Mouse (Mus musculus) lung, adult 2 months (tissue): Measurements from ENCODE around the gene Qsox2.

Source experiments
- CTCF ChIP-seq: fragments of 200-500 bp; IDR thresholded peaks from 2 replicates; pipeline ENCODE4 v1.5.1; 2011; ENCODE audit warnings: mild to moderate bottlenecking, low read length, control low read depth; ENCODE audit not compliant: insufficient read depth
- POLR2A ChIP-seq: fragments of 200-500 bp; IDR thresholded peaks from 2 replicates; pipeline ENCODE4 v1.6.1; 2011; ENCODE audit warnings: low read depth, mild to moderate bottlenecking, control low read depth, low read length, borderline replicate concordance; ENCODE audit errors: extremely low read depth

GRCm38 (mm10) chr2:26266066-26266742, 28.9 kb upstream of the Qsox2 start:
- TF ChIP-seq CTCF: no peak
- TF ChIP-seq POLR2A: no peak
